Mouse (Mus musculus) E14TG2a.4 (cell line): ENCODE measurements at regions not wholly inside any gene's neighbourhood (a gene's known extent, or its start where the extent isn't known, plus 50 kb on each side); places are given as distances from the start of the nearest gene placed in this dataset.

Source experiments
- CTCF ChIP-seq: conservative IDR thresholded peaks from 2 replicates; pipeline ENCODE4 v1.5.1; 2014; ENCODE audit warnings: low read length
- NANOG ChIP-seq: IDR thresholded peaks from 2 replicates; pipeline ENCODE4 v1.6.1; 2014; ENCODE audit warnings: borderline replicate concordance, low read length, mixed read lengths
- POU5F1 ChIP-seq: IDR thresholded peaks from 2 replicates; pipeline ENCODE4 v1.6.1; 2014; ENCODE audit warnings: low read length, borderline replicate concordance

DNA sequence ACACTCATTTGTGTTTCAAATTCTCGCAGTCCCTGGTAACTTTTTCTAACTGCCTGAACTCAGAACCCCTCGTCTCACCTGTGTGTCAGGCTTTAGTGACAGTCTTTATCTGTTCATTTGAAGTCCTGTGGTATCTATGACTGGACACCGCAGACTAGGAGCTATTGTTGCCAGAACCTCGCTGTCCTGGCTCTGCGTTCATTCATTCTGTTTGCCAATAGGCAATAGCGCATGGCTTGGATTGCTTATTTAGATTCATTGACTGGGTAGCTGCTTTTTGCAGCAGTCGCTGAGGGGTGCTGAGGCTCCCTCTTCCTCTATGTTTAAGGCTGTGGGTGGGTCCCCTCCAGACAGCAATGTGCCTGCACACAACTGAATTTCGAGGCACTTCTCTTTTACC is 144.6 kb upstream of the Cops8 start:
- TF ChIP-seq CTCF (no peak), NANOG (no peak), POU5F1 (no peak)
